Mouse (Mus musculus) cortical plate, adult 2 months (tissue): ENCODE results near the gene Cybrd1.

Source experiments
- CTCF ChIP-seq: fragments of 200-500 bp; IDR thresholded peaks from 2 replicates; pipeline ENCODE4 v1.5.1; 2011; ENCODE audit warnings: mild to moderate bottlenecking, control low read depth, low read length; ENCODE audit not compliant: insufficient read depth; ENCODE audit errors: extremely low read depth
- POLR2A ChIP-seq: fragments of 200-500 bp; IDR thresholded peaks from 2 replicates; pipeline ENCODE4 v1.6.1; 2011; ENCODE audit warnings: mild to moderate bottlenecking, low read length, control low read depth; ENCODE audit not compliant: insufficient read depth; ENCODE audit errors: extremely low read depth

- TF ChIP-seq CTCF (no peak), POLR2A (no peak)
Observed at GRCm38 (mm10) chr2:71173031-71173430, 55.3 kb downstream of the Cybrd1 start.
